11 mouse cellular contexts compared by ENCODE assay signal in genomic region chrX:74273422-74274322, GRCm38 (mm10). TPM values are rescaled to one million over a fixed set of nuclear protein-coding genes. Genes with fewer than 3 reads are reported as not detected.
DNase-seq lines count a peak whose midpoint lies in the region; ATAC-seq and TF ChIP-seq lines count a peak whose summit lies in the region.
"Had no signal": no experiment of that assay in that cellular context is flagged by ENCODE, and none has a peak within 500 bp of the region (broad histone marks: within the 10 kb centered on the region; RNA-seq: fewer than 3 reads in every experiment).

No protein-coding gene starts in this region.

- intact Hi-C loops in heart, adult 2 months (cut with DNase I), result loop anchor here (5.0 kb wide), 1 partner anchor 99 kb away; the partner anchor contains the start of genes Slc10a3 and Ubl4a
- intact Hi-C loops in left cerebral cortex, postnatal 10 days (cut with DNase I), result no loop called here

- no peaks in the 10 kb centered on the region for H3K9me3 ChIP-seq in midbrain, embryonic 13.5 days
- no peaks in the 10 kb centered on the region for H3K9me3 ChIP-seq in midbrain, embryonic 16.5 days (replicated peaks; ENCODE audit: control insufficient read depth, low read length, poor library complexity, severe bottlenecking)
- no peaks in the 10 kb centered on the region for H3K9me3 ChIP-seq in stomach, postnatal 0 days (ENCODE audit: control insufficient read depth, low read length)

- no peak overlapping the region for H3K9ac ChIP-seq in heart, adult 2 months (ENCODE audit: low read depth, low read length)
- no peak overlapping the region for H3K9ac ChIP-seq in midbrain, embryonic 13.5 days (replicated peaks)
- no peak overlapping the region for H3K9ac ChIP-seq in midbrain, embryonic 16.5 days (ENCODE audit: low read depth, low read length)
- no peak overlapping the region for H3K9ac ChIP-seq in stomach, postnatal 0 days (ENCODE audit: low read length)
- H3K9ac ChIP-seq: liver, embryonic 14.5 days had no signal

- no peak overlapping the region for H3K4me3 ChIP-seq in heart, adult 2 months
- no peak overlapping the region for H3K4me3 ChIP-seq in midbrain, embryonic 13.5 days (replicated peaks)
- no peak overlapping the region for H3K4me3 ChIP-seq in midbrain, embryonic 16.5 days (ENCODE audit: low read depth, low read length)
- H3K4me3 ChIP-seq in stomach, postnatal 0 days (ENCODE audit: low read depth, low read length), result no peak overlapping the region

- no peak overlapping the region for H3K4me2 ChIP-seq in midbrain, embryonic 13.5 days (replicated peaks)
- H3K4me2 ChIP-seq in midbrain, embryonic 16.5 days (ENCODE audit: low read length), result no peak overlapping the region
- no peak overlapping the region for H3K4me2 ChIP-seq in stomach, postnatal 0 days (replicated peaks; ENCODE audit: low read depth)

- peaks cover 2% of the 10 kb centered on the region for H3K4me1 ChIP-seq in heart, adult 2 months (ENCODE audit: control insufficient read depth, insufficient read depth, low read length)
- peaks cover 10% of the 10 kb centered on the region for H3K4me1 ChIP-seq in midbrain, embryonic 13.5 days (replicated peaks)
- peaks cover 7% of the 10 kb centered on the region for H3K4me1 ChIP-seq in midbrain, embryonic 16.5 days (ENCODE audit: control insufficient read depth, insufficient read depth, low read length)
- H3K4me1 ChIP-seq in stomach, postnatal 0 days (replicated peaks; ENCODE audit: control insufficient read depth, insufficient read depth), result no peaks in the 10 kb centered on the region

- H3K27me3 ChIP-seq in heart, adult 2 months (ENCODE audit: control insufficient read depth, insufficient read depth, low read length), result no peaks in the 10 kb centered on the region
- no peaks in the 10 kb centered on the region for H3K27me3 ChIP-seq in midbrain, embryonic 13.5 days
- H3K27me3 ChIP-seq in midbrain, embryonic 16.5 days (ENCODE audit: control insufficient read depth, insufficient read depth, low read depth, low read length), result no peaks in the 10 kb centered on the region
- H3K27me3 ChIP-seq in stomach, postnatal 0 days (ENCODE audit: control insufficient read depth, insufficient read depth, low read length), result no peaks in the 10 kb centered on the region

- no peak for TF ChIP-seq EP300 in heart, adult 2 months (IDR thresholded peaks at IDR 0.05; ENCODE audit: insufficient read depth, low read depth, low read length)
- no peak for TF ChIP-seq EP300 in stomach, postnatal 0 days (optimal IDR thresholded peaks at IDR 0.05)

- TF ChIP-seq CTCF in heart, adult 2 months (IDR thresholded peaks at IDR 0.05), result no peak
- no peak for TF ChIP-seq CTCF in stomach, postnatal 0 days (IDR thresholded peaks at IDR 0.05; ENCODE audit: low read depth)

- no peak overlapping the region for H3K27ac ChIP-seq in heart, adult 2 months
- peak overlapping the region; percentile 14; the same call in 1 of the 2 replicates for H3K27ac ChIP-seq in midbrain, embryonic 13.5 days
- H3K27ac ChIP-seq in midbrain, embryonic 16.5 days (ENCODE audit: low read length), result no peak overlapping the region
- H3K27ac ChIP-seq in stomach, postnatal 0 days (replicated peaks), result peak overlapping the region; percentile 30; the same call in 1 of the 2 replicates
- H3K27ac ChIP-seq: liver, embryonic 14.5 days had no signal

- 0 out of 2 replicates have a peak, but pooled peaks have one; percentile 13 for TF ChIP-seq POLR2A in heart, adult 2 months (IDR thresholded peaks at IDR 0.05; ENCODE audit: insufficient read depth, low read depth, low read length)

- WGBS in heart, adult 2 months, result 31% methylated on average over 10 of the region's 10 CpGs
- WGBS in midbrain, embryonic 13.5 days, result 34% methylated on average over 10 of the region's 10 CpGs
- WGBS in midbrain, embryonic 16.5 days, result 25% methylated on average over 10 of the region's 10 CpGs
- WGBS in stomach, postnatal 0 days, result 32% methylated on average over 10 of the region's 10 CpGs

- no peaks in the 10 kb centered on the region for H3K79me2 ChIP-seq in heart, adult 2 months (replicated peaks; ENCODE audit: control insufficient read depth, insufficient read depth, low read length)

- no peak for ATAC-seq in midbrain, embryonic 13.5 days
- ATAC-seq in midbrain, embryonic 16.5 days, result no peak
- ATAC-seq in granulocyte monocyte progenitor cell, adult 5-6 weeks (replicated peaks; ENCODE audit: poor library complexity, severe bottlenecking), result peak; percentile 9
- ATAC-seq in stomach, postnatal 0 days (ENCODE audit: low FRiP score, low TSS enrichment), result no peak

- peaks cover 5% of the 10 kb centered on the region for H3K36me3 ChIP-seq in heart, adult 2 months (ENCODE audit: control insufficient read depth, insufficient read depth, low read length)
- peaks cover 12% of the 10 kb centered on the region for H3K36me3 ChIP-seq in midbrain, embryonic 13.5 days
- H3K36me3 ChIP-seq in midbrain, embryonic 16.5 days (ENCODE audit: control insufficient read depth, insufficient read depth, low read length), result 0 out of 2 replicates have a peak, but pooled peaks cover 3% of the 10 kb centered on the region
- peaks cover 3% of the 10 kb centered on the region; the same call in 1 of the 2 replicates for H3K36me3 ChIP-seq in stomach, postnatal 0 days (ENCODE audit: control insufficient read depth, insufficient read depth, low read length)

- DNase-seq in heart, adult 2 months, result no peak
- no peak for DNase-seq in heart, adult 18-20 months
- no peak for DNase-seq in stomach, postnatal 0 days (ENCODE audit: low spot score)
- DNase-seq in cerebellum, postnatal 25 days, result no peak
- DNase-seq in left cerebral cortex, postnatal 10 days (ENCODE audit: extremely low spot score in 1 of 2, low spot score in 2 of 2), result no peak
- DNase-seq: adrenal gland, postnatal 10 days; kidney, postnatal 4 days had no signal

RNA-seq across cellular contexts. Expression of gene Rpl10, which starts 3.1 kb away (rescaled TPM):
- total RNA-seq in heart, adult 2 months (2021), result 100 to 1,000 TPM; 200 to 274 TPM
- polyA plus RNA-seq in heart, adult 2 months (2012; rRNA removed), result 593 and 754 TPM in 2 replicates
- 100 to 1,000 TPM; 240 to 275 TPM for total RNA-seq in heart, adult 18-20 months (2021)
- 542 and 551 TPM in 2 replicates for polyA plus RNA-seq in midbrain, embryonic 13.5 days (2015; fragmentation: Nextera tagmentation; extraction: Ambion mirVana)
- polyA plus RNA-seq in midbrain, embryonic 16.5 days (2015; fragmentation: Nextera tagmentation; extraction: Ambion mirVana), result 454 and 460 TPM in 2 replicates
- 5,642 and 5,847 TPM in 2 replicates for total RNA-seq in granulocyte monocyte progenitor cell, adult 5-6 weeks (2014; fragmentation: Nextera tagmentation)
- 1,448 and 1,548 TPM in 2 replicates for total RNA-seq in granulocyte monocyte progenitor cell, adult 5-6 weeks (2017)
- 762 and 787 TPM in 2 replicates for polyA plus RNA-seq in stomach, postnatal 0 days (2015; fragmentation: Nextera tagmentation; extraction: Ambion mirVana)
- 100 to 1,000 TPM; 150 to 215 TPM for total RNA-seq in left cerebral cortex, postnatal 10 days (2021)

RNA-seq across cellular contexts. Expression of gene Taz, which starts 8.0 kb away (rescaled TPM):
- total RNA-seq in heart, adult 2 months (2021), result 10 to 100 TPM; 45.6 to 47.4 TPM
- 93.5 and 103 TPM in 2 replicates for polyA plus RNA-seq in heart, adult 2 months (2012; rRNA removed)
- total RNA-seq in heart, adult 18-20 months (2021), result 10 to 100 TPM; 45.4 to 47.6 TPM
- polyA plus RNA-seq in midbrain, embryonic 13.5 days (2015; fragmentation: Nextera tagmentation; extraction: Ambion mirVana), result 95.3 and 97.2 TPM in 2 replicates
- polyA plus RNA-seq in midbrain, embryonic 16.5 days (2015; fragmentation: Nextera tagmentation; extraction: Ambion mirVana), result 79.8 and 81.3 TPM in 2 replicates
- total RNA-seq in granulocyte monocyte progenitor cell, adult 5-6 weeks (2014; fragmentation: Nextera tagmentation), result 29.2 and 47.6 TPM in 2 replicates
- total RNA-seq in granulocyte monocyte progenitor cell, adult 5-6 weeks (2017), result 30.8 and 41.0 TPM in 2 replicates
- 59.5 and 71.1 TPM in 2 replicates for polyA plus RNA-seq in stomach, postnatal 0 days (2015; fragmentation: Nextera tagmentation; extraction: Ambion mirVana)
- 10 to 100 TPM; 56.1 to 56.3 TPM for total RNA-seq in left cerebral cortex, postnatal 10 days (2021)

RNA-seq across cellular contexts. Expression of gene Dnase1l1, which starts 8.5 kb away (rescaled TPM):
- 10 to 100 TPM; 15.4 to 19.7 TPM for total RNA-seq in heart, adult 2 months (2021)
- polyA plus RNA-seq in heart, adult 2 months (2012; rRNA removed), result 21.2 and 33.2 TPM in 2 replicates
- 10 to 100 TPM; 17.7 to 23.5 TPM for total RNA-seq in heart, adult 18-20 months (2021)
- polyA plus RNA-seq in midbrain, embryonic 13.5 days (2015; fragmentation: Nextera tagmentation; extraction: Ambion mirVana), result 2.8 and 3.0 TPM in 2 replicates
- polyA plus RNA-seq in midbrain, embryonic 16.5 days (2015; fragmentation: Nextera tagmentation; extraction: Ambion mirVana), result 2.8 and 4.3 TPM in 2 replicates
- 28.6 and 34.8 TPM in 2 replicates for total RNA-seq in granulocyte monocyte progenitor cell, adult 5-6 weeks (2014; fragmentation: Nextera tagmentation)
- total RNA-seq in granulocyte monocyte progenitor cell, adult 5-6 weeks (2017), result 5.0 and 9.1 TPM in 2 replicates
- polyA plus RNA-seq in stomach, postnatal 0 days (2015; fragmentation: Nextera tagmentation; extraction: Ambion mirVana), result 15.6 and 15.8 TPM in 2 replicates
- total RNA-seq in left cerebral cortex, postnatal 10 days (2021), result 1 to 10 TPM; 2.7 to 3.2 TPM

RNA-seq across cellular contexts. Expression of gene Emd, which starts 19.2 kb away (rescaled TPM):
- 10 to 100 TPM; 33.8 to 37.6 TPM for total RNA-seq in heart, adult 2 months (2021)
- 49.5 and 75.7 TPM in 2 replicates for polyA plus RNA-seq in heart, adult 2 months (2012; rRNA removed)
- total RNA-seq in heart, adult 18-20 months (2021), result 10 to 100 TPM; 31.0 to 35.2 TPM
- polyA plus RNA-seq in midbrain, embryonic 13.5 days (2015; fragmentation: Nextera tagmentation; extraction: Ambion mirVana), result 19.2 and 20.4 TPM in 2 replicates
- 12.8 and 13.5 TPM in 2 replicates for polyA plus RNA-seq in midbrain, embryonic 16.5 days (2015; fragmentation: Nextera tagmentation; extraction: Ambion mirVana)
- 81.8 and 85.5 TPM in 2 replicates for total RNA-seq in granulocyte monocyte progenitor cell, adult 5-6 weeks (2014; fragmentation: Nextera tagmentation)
- total RNA-seq in granulocyte monocyte progenitor cell, adult 5-6 weeks (2017), result 71.0 and 75.6 TPM in 2 replicates
- polyA plus RNA-seq in stomach, postnatal 0 days (2015; fragmentation: Nextera tagmentation; extraction: Ambion mirVana), result 20.9 TPM in 2 replicates
- total RNA-seq in left cerebral cortex, postnatal 10 days (2021), result 10 to 100 TPM; 43.9 to 44.4 TPM

RNA-seq across cellular contexts. Expression of gene Atp6ap1, which starts 23.2 kb away (rescaled TPM):
- total RNA-seq in heart, adult 2 months (2021), result 100 to 1,000 TPM; 131 to 132 TPM
- polyA plus RNA-seq in heart, adult 2 months (2012; rRNA removed), result 240 and 378 TPM in 2 replicates
- total RNA-seq in heart, adult 18-20 months (2021), result 100 to 1,000 TPM; 130 to 139 TPM
- 193 and 197 TPM in 2 replicates for polyA plus RNA-seq in midbrain, embryonic 13.5 days (2015; fragmentation: Nextera tagmentation; extraction: Ambion mirVana)
- polyA plus RNA-seq in midbrain, embryonic 16.5 days (2015; fragmentation: Nextera tagmentation; extraction: Ambion mirVana), result 317 and 348 TPM in 2 replicates
- 109 and 114 TPM in 2 replicates for total RNA-seq in granulocyte monocyte progenitor cell, adult 5-6 weeks (2014; fragmentation: Nextera tagmentation)
- total RNA-seq in granulocyte monocyte progenitor cell, adult 5-6 weeks (2017), result 127 and 132 TPM in 2 replicates
- 106 and 107 TPM in 2 replicates for polyA plus RNA-seq in stomach, postnatal 0 days (2015; fragmentation: Nextera tagmentation; extraction: Ambion mirVana)
- total RNA-seq in left cerebral cortex, postnatal 10 days (2021), result 100 to 1,000 TPM; 324 to 341 TPM

Comparison
In these comparisons a context has a peak if more than half of its experiments do, and no peak if none do; other contexts are left out.
1. H3K27ac ChIP-seq: peak in midbrain, embryonic 13.5 days (single experiment) and stomach, postnatal 0 days (single experiment); none in heart, adult 2 months (single experiment) and midbrain, embryonic 16.5 days (single experiment).
2. RNA of gene Rpl10, which starts 3.1 kb away (total RNA-seq): 1,448 to 5,847 TPM in granulocyte monocyte progenitor cell, adult 5-6 weeks; 240 to 275 TPM in heart, adult 18-20 months, 200 to 274 TPM in heart, adult 2 months and 150 to 215 TPM in left cerebral cortex, postnatal 10 days; every median in the first group is over 4 times any median in the second.